Mouse (Mus musculus) CH12.LX (cell line): ENCODE data around the gene Hist1h2bf.
A peak's percentile ranks its signal among the peaks of the same experiment; 100 is the strongest.

Experiments used
- CTCF ChIP-seq, 2 experiments: IDR thresholded peaks in 1 of 2; conservative IDR thresholded peaks in 1 of 2; 2 replicates each; pipeline ENCODE4 v1.5.1; 2011 to 2012; ENCODE audit warnings: low read depth in 2 of 2, low read length in 2 of 2, improper control_type of control experiment in 1 of 2, inconsistent platforms in 1 of 2, mild to moderate bottlenecking in 1 of 2, moderate library complexity in 1 of 2
- EP300 ChIP-seq: IDR thresholded peaks from 2 replicates; pipeline ENCODE4 v1.6.1; 2011; ENCODE audit warnings: low read length, improper control_type of control experiment
- ETS1 ChIP-seq: conservative IDR thresholded peaks from 2 replicates; pipeline ENCODE4 v1.6.1; 2012; ENCODE audit warnings: low read depth, mild to moderate bottlenecking, inconsistent platforms, low read length, improper control_type of control experiment, moderate library complexity
- HCFC1 ChIP-seq: IDR thresholded peaks from 2 replicates; pipeline ENCODE4 v1.6.1; 2012; ENCODE audit warnings: low read depth, mild to moderate bottlenecking, inconsistent platforms, low read length, improper control_type of control experiment
- JUN ChIP-seq: IDR thresholded peaks from 2 replicates; pipeline ENCODE4 v1.6.1; 2011; ENCODE audit warnings: low read depth, mild to moderate bottlenecking, low read length, improper control_type of control experiment, moderate library complexity; ENCODE audit not compliant: insufficient read depth
- MAFK ChIP-seq: IDR thresholded peaks from 2 replicates; pipeline ENCODE4 v1.6.1; 2011; ENCODE audit warnings: low read length, improper control_type of control experiment; ENCODE audit not compliant: insufficient replicate concordance
- MXI1 ChIP-seq: IDR thresholded peaks from 2 replicates; pipeline ENCODE4 v1.6.1; 2011; ENCODE audit warnings: mild to moderate bottlenecking, low read depth, low read length, improper control_type of control experiment
- MYC ChIP-seq: IDR thresholded peaks from 2 replicates; pipeline ENCODE4 v1.6.1; 2011; ENCODE audit warnings: low read depth, mild to moderate bottlenecking, improper control_type of control experiment, low read length
- NELFE ChIP-seq: IDR thresholded peaks from 2 replicates; pipeline ENCODE4 v1.6.1; 2011; ENCODE audit warnings: low read depth, low read length, improper control_type of control experiment
- POLR2A ChIP-seq: IDR thresholded peaks from 2 replicates; pipeline ENCODE4 v1.6.1; 2011; ENCODE audit warnings: low read depth, mild to moderate bottlenecking, improper control_type of control experiment, low read length
- USF1 ChIP-seq: IDR thresholded peaks from 2 replicates; pipeline ENCODE4 v1.6.1; 2014; ENCODE audit warnings: low read depth, mild to moderate bottlenecking, inconsistent platforms, low read length, improper control_type of control experiment
- ZC3H11A ChIP-seq: IDR thresholded peaks from 2 replicates; pipeline ENCODE4 v1.6.1; 2012; ENCODE audit warnings: low read depth, mild to moderate bottlenecking, inconsistent platforms, low read length, improper control_type of control experiment

DNA sequence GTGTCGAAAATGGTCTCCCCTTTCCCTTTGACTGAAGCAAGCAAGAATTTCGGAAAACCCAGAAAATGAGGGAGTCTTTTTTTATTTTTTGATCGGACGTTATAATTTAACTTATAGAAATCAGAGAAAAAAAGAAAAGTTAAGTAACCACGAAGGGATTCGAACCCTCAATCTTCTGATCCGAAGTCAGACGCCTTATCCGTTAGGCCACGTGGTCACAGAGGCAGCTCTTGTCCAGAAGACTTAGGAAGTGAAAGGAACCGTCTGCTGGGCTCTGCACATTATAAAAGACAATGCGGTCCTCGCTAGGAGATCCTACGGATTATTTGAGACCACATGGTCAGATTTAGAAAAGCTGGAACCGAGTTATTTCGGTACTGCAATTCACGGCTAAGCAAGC is 47.7 kb downstream of the Hist1h2bf start:
- TF ChIP-seq CTCF (conservative IDR thresholded peaks at IDR 0.05 in 1 of 2, IDR thresholded peaks at IDR 0.05 in 1 of 2; ENCODE audit: low read depth in 2 of 2, low read length in 2 of 2): no peak
- no peak for TF ChIP-seq EP300
- no peak for TF ChIP-seq POLR2A
- no peak for TF ChIP-seq JUN
- TF ChIP-seq USF1: peak; percentile 80
- peak; percentile 93 for TF ChIP-seq MYC
- TF ChIP-seq ZC3H11A: no peak
- TF ChIP-seq HCFC1: no peak
- no peak for TF ChIP-seq NELFE
- TF ChIP-seq ETS1: no peak
- TF ChIP-seq MXI1: no peak; the same call in 1 of the 2 replicates
- TF ChIP-seq MAFK: peak; percentile 96
